Mouse (Mus musculus): Measurements from ENCODE around the gene Thrap3. TPM values are rescaled to one million over a fixed set of nuclear protein-coding genes. Genes with fewer than 3 reads are reported as not detected.
"Not testable (repeated sequence)": the region's sequence is repeated elsewhere in the genome, so short reads cannot be mapped to it uniquely, and the experiment has no call there.

Gene Thrap3
- polyA plus RNA-seq, 1 experiment from 2014 or later: 143 TPM

DNA sequence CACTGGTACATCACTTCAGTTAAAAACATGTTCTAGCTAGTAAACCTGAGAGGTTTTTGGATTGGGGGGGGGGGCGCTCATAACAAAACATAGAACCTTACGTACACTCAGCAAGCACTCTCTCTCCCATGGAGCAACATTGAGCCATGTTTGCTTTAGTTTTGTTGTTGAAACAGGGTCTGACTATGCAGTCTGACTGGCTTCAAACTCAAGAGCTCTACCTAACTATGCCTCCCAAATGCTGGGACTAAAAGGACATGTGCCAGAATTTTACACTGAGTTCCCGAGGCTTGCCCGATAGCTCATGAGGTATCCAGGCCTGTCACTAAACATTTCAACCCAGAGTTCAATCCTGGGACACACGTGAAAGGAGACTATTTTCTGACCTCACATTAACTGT is 19.5 kb downstream of the Thrap3 start:
- ATAC-seq (ENCODE audit: low read depth): no peak
- H3K27ac ChIP-seq (replicated peaks): no peak overlapping the region
- H3K9me3 ChIP-seq: no peaks in the 10 kb centered on the region
- H3K27me3 ChIP-seq: no peaks in the 10 kb centered on the region
- H3K4me2 ChIP-seq: no peak overlapping the region
- peaks cover 3% of the 10 kb centered on the region; the same call in 1 of the 2 replicates for H3K4me1 ChIP-seq (replicated peaks)
- H3K4me3 ChIP-seq: no peak overlapping the region
- 89% methylated on average over 5 of the region's 5 CpGs for WGBS
- peaks cover 26% of the 10 kb centered on the region for H3K36me3 ChIP-seq
- no peak overlapping the region for H3K9ac ChIP-seq

- peaks cover 40% of the 10 kb centered on the region for H3K36me3 ChIP-seq
- WGBS: 66% methylated on average over 7 of the region's 7 CpGs
- no peak overlapping the region for H3K9ac ChIP-seq
- no peaks in the 10 kb centered on the region for H3K9me3 ChIP-seq
- H3K4me2 ChIP-seq: no peak overlapping the region
- H3K27me3 ChIP-seq: no peaks in the 10 kb centered on the region
- H3K4me1 ChIP-seq (replicated peaks): no peaks in the 10 kb centered on the region
- H3K4me3 ChIP-seq: no peak overlapping the region
- H3K27ac ChIP-seq (replicated peaks): no peak overlapping the region
- ATAC-seq (ENCODE audit: low read depth): peak; percentile 56; the same call in 1 of the 2 replicates
Measured at GRCm38 (mm10) chr4:126181170-126181957, 21.2 kb downstream of the Thrap3 start.

GRCm38 (mm10) chr4:126175980-126176379 is 26.6 kb downstream of the Thrap3 start:
- H3K36me3 ChIP-seq: peaks cover 82% of the 10 kb centered on the region
- WGBS: 96% methylated on average over 7 of the region's 7 CpGs

DNA sequence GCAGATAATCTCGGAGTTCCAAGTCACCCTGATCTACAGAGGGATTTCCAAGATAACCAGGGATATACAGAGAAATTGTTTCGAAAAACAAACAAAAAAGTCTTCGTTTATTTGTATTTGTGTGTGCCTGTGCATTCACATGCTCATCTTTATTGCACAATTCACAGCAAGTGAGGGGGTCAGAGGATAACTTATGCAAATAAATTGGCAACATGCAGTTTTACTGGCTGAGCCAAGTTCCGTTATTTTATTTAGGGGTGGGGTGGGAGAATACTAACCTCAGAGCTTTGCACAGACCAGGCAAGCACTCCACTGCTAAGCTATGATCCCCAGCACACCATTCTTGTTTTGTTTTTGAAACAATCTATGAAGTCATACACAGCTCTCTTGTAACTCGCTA is 28.8 kb downstream of the Thrap3 start:
- Histone ChIP-seq H3K27me3 (no peaks in the 10 kb centered on the region), H3K4me3 (no peak overlapping the region), H3K9me3 (no peaks in the 10 kb centered on the region), H3K4me1 (replicated peaks) (no peaks in the 10 kb centered on the region), H3K36me3 (peaks cover 87% of the 10 kb centered on the region), H3K4me2 (no peak overlapping the region), H3K27ac (replicated peaks) (no peak overlapping the region), H3K9ac (no peak overlapping the region)
- ATAC-seq (ENCODE audit: low read depth): no peak
- 90% methylated on average over 5 of the region's 5 CpGs for WGBS

More at GRCm38 (mm10) chr4:126175980-126176379, 26.6 kb downstream of the Thrap3 start:
- H3K4me2 ChIP-seq; ATAC-seq (ENCODE audit: low read depth); H3K9ac ChIP-seq; H3K27ac ChIP-seq (replicated peaks); H3K9me3 ChIP-seq; H3K4me1 ChIP-seq (replicated peaks); H3K4me3 ChIP-seq; H3K27me3 ChIP-seq: not testable (repeated sequence)

GRCm38 (mm10) chr4:126170737-126171136 is 31.8 kb downstream of the Thrap3 start:
- ATAC-seq (ENCODE audit: low read depth); H3K27ac ChIP-seq (replicated peaks); H3K9ac ChIP-seq; H3K4me3 ChIP-seq; H3K4me2 ChIP-seq; H3K9me3 ChIP-seq; H3K4me1 ChIP-seq (replicated peaks); H3K27me3 ChIP-seq: not testable (repeated sequence)
- peaks cover 93% of the 10 kb centered on the region for H3K36me3 ChIP-seq
- 98% methylated on average over 5 of the region's 5 CpGs for WGBS

DNA sequence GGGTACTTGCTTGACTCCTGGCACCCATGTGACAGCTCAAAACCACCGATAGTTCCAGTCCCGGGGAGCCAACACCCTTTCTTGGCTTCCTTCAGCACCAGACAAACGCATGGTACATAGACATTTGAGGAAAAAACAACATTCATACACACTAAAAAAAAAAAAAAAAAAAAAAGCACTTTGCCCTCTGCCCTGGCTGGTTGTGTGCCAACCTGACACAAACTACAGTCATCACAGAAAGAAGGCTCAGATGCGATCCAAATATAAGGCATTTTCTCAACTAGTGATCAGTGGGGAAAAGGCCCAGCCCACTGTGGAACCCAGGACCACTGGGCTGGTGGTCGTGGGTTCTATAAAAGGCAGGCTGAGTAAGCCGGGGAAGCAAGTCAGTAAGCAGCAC is 33.7 kb downstream of the Thrap3 start:
- Histone ChIP-seq H3K4me1 (replicated peaks) (no peaks in the 10 kb centered on the region), H3K27me3 (no peaks in the 10 kb centered on the region), H3K4me2 (no peak overlapping the region), H3K36me3 (peaks cover 78% of the 10 kb centered on the region), H3K27ac (replicated peaks) (no peak overlapping the region), H3K9ac (no peak overlapping the region), H3K9me3 (no peaks in the 10 kb centered on the region), H3K4me3 (no peak overlapping the region)
- 93% methylated on average over 6 of the region's 6 CpGs for WGBS
- ATAC-seq (ENCODE audit: low read depth): no peak

DNA sequence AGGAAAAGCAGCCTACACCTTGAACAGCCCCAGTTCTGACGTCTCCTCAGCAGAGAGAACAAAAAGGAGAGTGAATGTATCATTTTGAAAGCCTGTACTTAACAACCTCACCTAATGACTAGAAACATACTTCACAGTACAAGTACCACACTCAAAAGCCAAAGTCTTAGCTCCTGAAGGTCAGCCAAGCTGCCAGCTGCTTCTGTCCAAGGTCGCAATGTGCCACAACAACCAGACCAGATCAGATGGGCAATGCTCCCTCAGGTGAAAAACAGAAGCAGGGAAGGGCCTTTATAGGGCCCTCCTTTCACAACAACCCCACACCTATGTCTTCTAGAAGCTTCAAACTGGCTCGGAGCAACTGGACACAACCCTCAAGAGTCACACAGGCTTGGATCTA is 36.5 kb downstream of the Thrap3 start:
- peaks cover 18% of the 10 kb centered on the region for H3K4me1 ChIP-seq (replicated peaks)
- H3K27me3 ChIP-seq: 0 out of 2 replicates have a peak, but pooled peaks cover 3% of the 10 kb centered on the region
- H3K27ac ChIP-seq (replicated peaks): no peak overlapping the region
- no peak overlapping the region for H3K9ac ChIP-seq
- peaks cover 52% of the 10 kb centered on the region for H3K36me3 ChIP-seq
- no peaks in the 10 kb centered on the region for H3K9me3 ChIP-seq
- H3K4me2 ChIP-seq: no peak overlapping the region
- WGBS: 82% methylated on average over 3 of the region's 3 CpGs
- H3K4me3 ChIP-seq: no peak overlapping the region
- no peak for ATAC-seq (ENCODE audit: low read depth)

GRCm38 (mm10) chr4:126165092-126165491 is 37.5 kb downstream of the Thrap3 start:
- peaks cover 44% of the 10 kb centered on the region for H3K36me3 ChIP-seq
- H3K4me1 ChIP-seq (replicated peaks): peaks cover 18% of the 10 kb centered on the region
- not testable (repeated sequence) for H3K4me2 ChIP-seq; H3K9me3 ChIP-seq; H3K27ac ChIP-seq (replicated peaks); H3K27me3 ChIP-seq; H3K9ac ChIP-seq; H3K4me3 ChIP-seq; ATAC-seq (ENCODE audit: low read depth)
- 66% methylated on average over 10 of the region's 10 CpGs for WGBS

GRCm38 (mm10) chr4:126163685-126164084 is 38.9 kb downstream of the Thrap3 start:
- no peak overlapping the region for H3K9ac ChIP-seq
- H3K4me3 ChIP-seq: no peak overlapping the region
- H3K27ac ChIP-seq (replicated peaks): no peak overlapping the region
- H3K4me1 ChIP-seq (replicated peaks): peaks cover 18% of the 10 kb centered on the region
- WGBS: 56% methylated on average over 4 of the region's 4 CpGs
- 0 out of 2 replicates have a peak, but pooled peaks cover 3% of the 10 kb centered on the region for H3K27me3 ChIP-seq
- peaks cover 30% of the 10 kb centered on the region for H3K36me3 ChIP-seq
- ATAC-seq (ENCODE audit: low read depth): no peak
- no peak overlapping the region for H3K4me2 ChIP-seq
- no peaks in the 10 kb centered on the region for H3K9me3 ChIP-seq

GRCm38 (mm10) chr4:126163067-126163659 is 39.4 kb downstream of the Thrap3 start, which contains the start of gene Sh3d21:
Sh3d21 (minus strand) TSS chr4:126163491.
- H3K9me3 ChIP-seq: no peaks in the 10 kb centered on the region
- peaks cover 18% of the 10 kb centered on the region for H3K4me1 ChIP-seq (replicated peaks)
- WGBS: 8% methylated on average over 22 of the region's 22 CpGs
- 0 out of 2 replicates have a peak, but pooled peaks cover 3% of the 10 kb centered on the region for H3K27me3 ChIP-seq
- peak within 1 kb of the TSS; percentile 51 for H3K4me3 ChIP-seq
- 0 out of 2 replicates have a peak within 1 kb of the TSS, but pooled peaks have one; percentile 38 for H3K27ac ChIP-seq (replicated peaks)
- H3K36me3 ChIP-seq: peaks cover 25% of the 10 kb centered on the region
- H3K4me2 ChIP-seq: peak within 1 kb of the TSS; percentile 99
- peak within 1 kb of the TSS; percentile 76 for H3K9ac ChIP-seq
- ATAC-seq (ENCODE audit: low read depth): peak; percentile 62

DNA sequence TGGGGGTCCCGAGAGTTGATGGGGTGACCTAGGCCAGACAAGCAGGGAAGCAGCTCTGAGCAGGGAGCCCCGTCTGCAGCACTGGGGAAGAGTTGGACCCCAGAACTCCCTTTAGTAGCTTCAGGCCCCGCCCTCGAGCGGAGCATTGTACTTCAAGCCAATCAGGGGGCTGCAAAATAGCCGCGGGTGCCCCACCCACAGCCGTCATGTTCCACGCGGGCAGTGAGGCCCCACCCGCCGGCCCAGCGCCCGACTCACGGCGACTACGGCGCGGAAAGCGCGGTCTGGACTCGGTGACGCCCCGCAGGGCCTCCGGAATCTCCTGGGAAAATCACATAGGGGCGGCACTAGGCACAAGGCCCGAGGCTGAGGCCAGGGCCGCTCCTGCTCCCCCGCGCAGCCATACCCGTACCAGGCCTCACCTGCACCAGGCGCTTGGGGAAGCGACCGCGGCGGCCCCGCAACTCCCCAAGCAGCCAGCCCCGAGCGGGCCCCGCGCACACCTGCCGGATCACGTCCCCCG is 40.0 kb downstream of the Thrap3 start:
- Histone ChIP-seq H3K4me1 (replicated peaks) (peaks cover 18% of the 10 kb centered on the region), H3K27ac (replicated peaks) (0 out of 2 replicates have a peak overlapping the region, but pooled peaks have one; percentile 38), H3K9me3 (no peaks in the 10 kb centered on the region), H3K27me3 (0 out of 2 replicates have a peak, but pooled peaks cover 3% of the 10 kb centered on the region), H3K9ac (peak overlapping the region; percentile 76), H3K4me3 (peak overlapping the region; percentile 51), H3K4me2 (peak overlapping the region; percentile 99), H3K36me3 (peaks cover 20% of the 10 kb centered on the region)
- peak; percentile 91 for ATAC-seq (ENCODE audit: low read depth)
- under 1% methylated on average over 44 of the region's 44 CpGs for WGBS

DNA sequence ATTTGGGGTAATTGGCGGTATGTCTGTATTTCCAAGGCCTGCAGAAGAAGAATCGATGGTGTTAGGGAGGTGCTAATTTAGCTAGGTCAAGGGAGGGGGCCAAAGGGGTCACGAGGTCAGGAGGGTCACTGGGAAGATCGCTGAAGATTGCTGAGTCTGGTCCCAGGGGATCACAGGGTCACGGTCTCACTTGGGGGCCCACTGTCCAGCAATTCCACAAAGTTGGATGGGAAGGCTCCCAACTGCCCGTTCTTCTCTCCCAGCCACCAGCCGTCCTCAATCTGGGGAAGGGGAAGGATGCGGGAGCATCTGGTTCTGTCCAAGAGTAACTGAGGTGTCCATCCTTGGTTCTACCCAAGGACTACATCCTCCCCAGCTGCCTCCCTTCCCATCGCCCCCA is 40.6 kb downstream of the Thrap3 start:
- no peaks in the 10 kb centered on the region for H3K9me3 ChIP-seq
- H3K4me2 ChIP-seq: peak overlapping the region; percentile 99
- 0 out of 2 replicates have a peak, but pooled peaks cover 3% of the 10 kb centered on the region for H3K27me3 ChIP-seq
- ATAC-seq (ENCODE audit: low read depth): peak; percentile 17; the same call in 1 of the 2 replicates
- 70% methylated on average over 9 of the region's 9 CpGs for WGBS
- peaks cover 16% of the 10 kb centered on the region for H3K36me3 ChIP-seq
- peak overlapping the region; percentile 76; the same call in 1 of the 2 replicates for H3K9ac ChIP-seq
- peaks cover 18% of the 10 kb centered on the region for H3K4me1 ChIP-seq (replicated peaks)
- no peak overlapping the region for H3K27ac ChIP-seq (replicated peaks)
- H3K4me3 ChIP-seq: no peak overlapping the region

All from neural tube, embryonic 13.5 days (tissue).